Mouse (Mus musculus) testis, adult 2 months (tissue): ENCODE measurements around the gene Asb4.

ENCODE experiments used
- CTCF ChIP-seq: fragments of 200-500 bp; IDR thresholded peaks from 2 replicates; pipeline ENCODE4 v1.5.1; 2012; ENCODE audit warnings: low read depth, mild to moderate bottlenecking, inconsistent platforms, low read length, moderate library complexity; ENCODE audit not compliant: control insufficient read depth, insufficient read depth, insufficient replicate concordance
- POLR2A ChIP-seq: fragments of 200-500 bp; IDR thresholded peaks from 2 replicates; pipeline ENCODE4 v1.6.1; 2012; ENCODE audit warnings: low read depth, mild to moderate bottlenecking, inconsistent platforms, low read length, moderate library complexity; ENCODE audit not compliant: control insufficient read depth

DNA sequence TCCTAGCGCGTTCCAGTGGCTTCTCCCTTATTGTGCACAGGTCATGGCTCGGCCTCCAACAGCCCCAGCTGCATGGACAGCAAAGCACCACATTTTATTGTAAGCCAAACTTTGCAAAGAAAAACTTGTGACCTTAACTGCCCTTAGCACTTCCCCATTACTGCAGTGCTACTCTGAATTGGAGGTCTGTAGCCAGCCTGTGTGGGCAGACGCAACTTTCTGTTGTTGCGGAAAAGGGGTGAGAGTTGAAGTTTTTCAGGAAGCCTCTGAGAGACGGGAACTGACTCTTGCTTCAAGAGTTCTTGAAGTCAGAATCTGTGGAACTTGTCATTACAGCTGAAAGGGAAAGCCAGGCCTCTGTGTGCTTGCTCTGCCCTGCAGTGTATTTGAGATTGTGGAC is 21.2 kb upstream of the Asb4 start:
- TF ChIP-seq CTCF = no peak
- no peak for TF ChIP-seq POLR2A
